Mouse (Mus musculus): ENCODE measurements around the gene Tmed6.
"Not testable (repeated sequence)": the region's sequence is repeated elsewhere in the genome, so short reads cannot be mapped to it uniquely, and the experiment has no call there.

The Tmed6 gene

DNA sequence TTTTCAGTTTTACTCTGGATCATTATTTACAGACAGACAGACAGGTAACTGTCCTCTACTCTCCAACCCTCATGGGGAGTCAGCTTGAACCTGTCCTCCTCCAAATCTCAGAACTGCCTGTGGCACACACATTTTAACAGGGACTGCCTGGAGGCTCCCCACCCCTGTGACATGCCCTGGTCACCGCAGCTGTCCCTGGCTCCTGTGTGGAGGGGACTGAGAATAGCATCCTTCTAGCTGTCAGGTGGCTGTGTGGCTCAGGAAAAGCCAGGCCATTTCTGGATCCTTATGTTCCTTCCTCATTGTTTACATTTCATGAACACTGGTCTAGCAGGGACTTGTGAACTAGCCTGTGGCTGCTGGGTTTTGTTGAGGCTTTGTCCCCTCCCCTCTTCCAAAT lies 8.7 kb upstream of the Tmed6 start:
- DNase-seq (ENCODE audit: low read depth, low spot score), result no peak

DNA sequence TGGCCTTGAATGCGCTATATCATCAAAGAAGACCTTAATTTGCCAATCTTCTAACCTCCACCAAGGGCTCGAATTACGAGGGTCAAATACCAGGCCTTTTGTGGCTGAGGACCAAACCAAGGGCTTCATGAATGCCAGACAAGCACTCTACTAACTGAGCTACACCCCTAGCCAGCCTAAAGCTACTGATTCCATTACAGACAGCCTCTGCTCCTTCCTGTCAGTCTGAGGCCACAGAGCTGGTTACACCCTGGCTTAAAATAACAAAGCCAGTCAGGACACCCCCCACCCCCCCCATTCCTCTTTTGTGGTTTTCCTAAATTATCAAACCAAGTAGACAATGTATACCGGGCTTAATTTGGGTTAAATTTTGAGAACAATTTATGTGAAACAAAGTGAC lies 8.3 kb upstream of the Tmed6 start:
- DNase-seq (ENCODE audit: low read depth, low spot score), result no peak

DNA sequence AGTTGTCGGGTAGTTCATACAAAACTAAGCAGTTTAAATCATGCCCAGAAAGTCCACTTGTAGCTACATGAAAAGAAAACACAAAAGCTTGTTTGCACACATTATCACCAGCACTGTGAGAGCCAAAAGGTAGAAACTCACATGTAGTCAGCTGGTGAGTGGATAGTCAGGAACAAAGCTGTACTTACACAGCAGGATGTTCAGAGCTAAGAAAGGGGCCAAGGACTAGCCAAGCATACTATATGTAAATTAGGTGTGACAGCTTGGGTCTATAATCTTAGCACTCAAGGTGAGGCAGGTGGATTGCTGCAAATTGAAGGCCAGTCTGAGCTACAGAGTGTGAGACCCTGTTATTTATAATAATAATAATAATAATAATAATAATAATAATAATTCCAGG lies 2.8 kb downstream of the Tmed6 start:
- no peak for DNase-seq (ENCODE audit: low read depth, low spot score)

DNA sequence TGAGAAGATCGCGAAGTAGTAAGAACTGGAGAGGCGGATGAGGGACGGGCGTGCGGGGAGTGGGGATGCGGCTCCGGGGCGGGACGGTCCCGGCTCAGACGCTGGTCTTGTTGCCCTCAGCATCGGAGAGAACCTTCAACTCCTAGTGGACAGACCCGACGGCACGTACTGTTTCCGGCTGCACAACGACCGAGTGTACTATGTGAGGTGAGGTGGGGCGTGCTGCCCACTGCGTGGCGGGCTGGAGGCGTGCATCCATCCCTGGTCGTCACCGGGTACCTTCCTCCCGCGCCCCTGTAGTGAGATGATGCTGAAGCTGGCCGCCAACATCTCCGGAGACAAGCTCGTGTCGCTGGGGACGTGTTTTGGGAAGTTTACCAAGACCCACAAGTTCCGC lies 8.5 kb downstream of the Tmed6 start:
- no peak for DNase-seq (ENCODE audit: low read depth, low spot score)

GRCm38 (mm10) chr8:107056076-107056972 lies 9.1 kb downstream of the Tmed6 start, which contains the start of the genes Cog8 and Nip7:
Gene Cog8, minus strand, starts transcription at chr8:107056689.
Gene Nip7, plus strand, starts transcription at chr8:107056877.
- peak; percentile 98 for DNase-seq (ENCODE audit: low read depth, low spot score)

DNA sequence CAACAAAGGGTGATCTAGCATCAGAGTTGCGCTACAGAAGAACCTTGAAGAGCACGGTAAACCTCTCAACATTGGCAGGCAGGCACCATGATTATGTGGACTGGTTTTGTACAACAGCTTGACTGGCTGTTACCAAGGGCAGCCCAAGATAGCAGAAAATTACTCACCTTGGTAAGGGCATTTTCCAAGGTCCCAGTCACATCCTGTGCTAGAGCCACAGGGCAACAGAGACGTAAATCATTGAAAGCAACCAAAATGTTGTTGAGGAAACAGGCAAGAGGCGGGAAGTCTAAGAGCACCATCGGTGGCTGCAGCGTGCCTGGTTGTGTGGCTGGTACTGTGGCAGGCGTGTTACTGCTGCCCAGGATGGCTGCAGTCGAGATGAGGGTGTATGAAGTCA lies 13.4 kb downstream of the Tmed6 start:
- DNase-seq (ENCODE audit: low read depth, low spot score), result no peak

- no peak for DNase-seq (ENCODE audit: low read depth, low spot score)
These were observed 16.0 kb downstream of the Tmed6 start for GRCm38 (mm10) chr8:107049480-107049879.

- peak; percentile 73 for DNase-seq (ENCODE audit: low read depth, low spot score)
These were observed 17.1 kb downstream of the Tmed6 start, which contains the start of gene Pdf for GRCm38 (mm10) chr8:107048061-107048941. Gene Pdf, minus strand, starts transcription at chr8:107048614.

- no peak for DNase-seq (ENCODE audit: low read depth, low spot score)
These were observed 18.5 kb downstream of the Tmed6 start for GRCm38 (mm10) chr8:107046976-107047375.

DNA sequence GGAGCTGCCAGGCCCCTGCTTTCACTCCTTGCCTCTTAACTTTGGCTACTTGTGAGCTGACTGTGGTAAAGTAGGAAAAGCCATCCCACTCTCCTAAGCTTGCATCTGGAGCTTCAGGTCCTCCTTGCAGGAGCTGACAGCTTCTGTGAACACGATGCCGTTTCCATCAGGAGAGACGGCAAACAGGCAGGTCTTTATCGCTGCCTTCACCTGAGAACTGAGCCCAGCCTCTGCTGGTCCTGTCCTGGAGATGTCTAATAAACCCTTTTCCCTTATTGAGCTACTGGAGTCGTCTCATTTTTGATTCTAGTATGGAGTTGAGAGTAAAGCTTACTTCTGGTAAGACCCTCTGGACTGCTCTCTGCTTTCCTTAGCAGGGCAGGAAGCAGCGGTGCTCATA lies 20.0 kb downstream of the Tmed6 start:
- DNase-seq (ENCODE audit: low read depth, low spot score), result no peak

DNA sequence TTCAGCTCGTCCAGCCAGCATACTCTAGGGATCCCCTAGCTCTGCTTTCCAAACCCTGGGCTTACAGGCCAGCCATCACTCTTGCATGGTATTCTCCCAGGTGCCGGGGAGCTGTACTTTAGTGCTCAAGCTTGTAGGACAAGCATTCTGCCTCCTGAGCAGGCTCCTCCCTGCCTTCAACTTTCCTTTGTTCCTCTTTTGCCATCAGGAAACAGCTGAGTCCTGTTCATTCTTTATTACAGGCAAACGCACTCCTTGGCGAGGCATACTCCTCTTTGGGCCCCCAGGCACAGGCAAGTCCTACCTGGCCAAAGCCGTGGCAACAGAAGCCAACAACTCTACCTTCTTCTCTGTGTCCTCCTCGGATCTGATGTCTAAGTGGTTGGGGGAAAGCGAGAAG lies 24.8 kb downstream of the Tmed6 start:
- DNase-seq (ENCODE audit: low read depth, low spot score), result no peak

- no peak for DNase-seq (ENCODE audit: low read depth, low spot score)
These were observed 28.8 kb downstream of the Tmed6 start for GRCm38 (mm10) chr8:107036626-107037025.

DNA sequence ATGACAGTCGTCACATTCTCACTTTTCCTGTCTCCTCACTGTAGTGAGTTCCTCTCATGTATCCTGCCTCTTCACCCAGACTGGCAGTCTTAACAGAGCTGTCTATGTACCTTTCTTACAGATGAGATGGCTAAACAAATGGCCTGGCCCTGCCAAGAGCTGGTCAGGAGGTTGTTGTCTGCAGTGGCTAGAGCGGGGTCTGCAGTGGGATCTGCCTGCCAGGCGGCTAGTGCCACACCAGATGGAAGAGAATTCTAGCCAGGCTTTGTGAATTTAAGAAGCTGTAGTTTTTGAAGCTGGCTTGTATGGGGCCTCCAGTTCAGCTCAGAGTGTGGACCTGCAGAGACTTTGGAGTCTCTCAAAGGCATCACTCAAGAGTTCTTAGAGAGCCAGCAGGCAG lies 29.8 kb downstream of the Tmed6 start:
- DNase-seq (ENCODE audit: low read depth, low spot score), result no peak

DNA sequence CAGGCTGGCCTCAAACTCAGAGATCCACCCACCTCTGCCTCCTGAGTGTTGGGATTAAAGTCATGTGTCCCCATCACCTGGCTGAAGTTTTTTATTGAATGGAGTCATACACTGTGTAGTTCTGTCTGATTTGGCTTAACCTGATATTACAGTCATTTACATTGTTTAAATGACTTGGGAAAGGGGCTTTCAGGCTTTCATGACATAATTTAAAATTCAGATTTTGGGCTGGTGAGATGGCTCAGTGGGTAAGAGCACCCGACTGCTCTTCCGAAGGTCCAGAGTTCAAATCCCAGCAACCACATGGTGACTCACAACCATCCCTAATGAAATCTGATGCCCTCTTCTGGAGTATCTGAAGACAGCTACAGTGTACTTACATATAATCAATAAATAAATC lies 31.8 kb downstream of the Tmed6 start:
- DNase-seq (ENCODE audit: low read depth, low spot score), result not testable (repeated sequence)

DNA sequence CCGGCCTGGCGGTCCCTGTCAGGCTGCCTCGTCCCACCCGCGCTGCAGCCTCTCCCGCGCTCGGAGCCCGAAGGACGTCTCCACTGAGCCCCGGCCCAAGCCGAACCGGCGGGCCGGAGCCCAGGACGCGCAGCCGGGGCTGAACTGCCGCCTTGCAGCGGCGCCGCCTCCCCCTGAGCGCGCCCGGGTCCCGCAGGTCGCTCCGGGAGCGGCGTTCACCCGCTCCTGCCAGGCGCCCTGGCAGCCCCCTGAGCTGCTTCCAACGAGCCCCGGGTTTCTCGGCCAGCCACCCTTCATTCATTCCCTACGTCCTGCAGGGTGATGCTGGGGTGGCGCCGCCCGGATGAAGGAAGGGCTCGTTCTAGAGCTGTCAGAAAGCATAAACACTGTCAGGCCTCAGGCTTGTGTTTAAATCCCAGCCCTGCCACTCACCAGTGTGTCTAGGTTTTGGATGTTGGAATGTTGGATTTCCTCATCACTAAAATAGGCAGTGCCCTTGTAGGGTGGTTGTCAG lies 33.8 kb downstream of the Tmed6 start:
- DNase-seq (ENCODE audit: low read depth, low spot score), result peak; percentile 15

- peak; percentile 95 for DNase-seq (ENCODE audit: low read depth, low spot score)
These were observed 34.5 kb downstream of the Tmed6 start, which contains the start of gene Vps4a for GRCm38 (mm10) chr8:107030650-107031576. Gene Vps4a, plus strand, starts transcription at chr8:107031222.

- no peak for DNase-seq (ENCODE audit: low read depth, low spot score)
These were observed 35.4 kb downstream of the Tmed6 start for GRCm38 (mm10) chr8:107030058-107030457.

GRCm38 (mm10) chr8:107029310-107029709 lies 36.1 kb downstream of the Tmed6 start:
- no peak for DNase-seq (ENCODE audit: low read depth, low spot score)

- no peak for DNase-seq (ENCODE audit: low read depth, low spot score)
These were observed 42.0 kb downstream of the Tmed6 start for GRCm38 (mm10) chr8:107023479-107023878.

DNA sequence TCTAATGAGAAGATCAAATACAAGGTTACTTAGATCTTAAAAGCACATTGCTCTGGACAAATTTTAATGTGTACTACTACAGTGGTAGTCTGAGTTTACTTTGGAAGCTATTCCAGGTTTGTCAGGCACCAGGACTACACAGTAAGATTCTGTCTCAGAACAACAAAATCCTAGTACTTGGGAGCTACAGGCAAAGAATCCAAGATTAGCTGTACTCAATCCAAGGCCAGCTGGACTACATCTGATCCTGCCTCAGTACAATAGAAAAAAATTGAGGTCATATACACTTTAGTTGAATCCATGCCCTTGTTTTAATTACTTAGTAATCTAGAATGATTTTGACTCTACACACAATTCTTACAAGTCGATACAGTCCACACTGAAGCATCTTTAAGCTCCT lies 50.5 kb downstream of the Tmed6 start:
- DNase-seq (ENCODE audit: low read depth, low spot score), result no peak

- no peak for DNase-seq (ENCODE audit: low read depth, low spot score)
These were observed 52.8 kb downstream of the Tmed6 start for GRCm38 (mm10) chr8:107012666-107013065.
